Mouse (Mus musculus) G1E (cell line): ENCODE measurements around the gene Ebp. TPM values are rescaled to one million over a fixed set of nuclear protein-coding genes. Genes with fewer than 3 reads are reported as not detected.

Experiments
- ATAC-seq: 2 replicates; pipeline ENCODE4 v1.8.0; 2016; ENCODE audit warnings: mild to moderate bottlenecking; ENCODE audit not compliant: insufficient number of reproducible peaks, poor library complexity, low FRiP score, severe bottlenecking; ENCODE audit errors: extremely low read depth
- DNase-seq: peaks from one replicate; pipeline ENCODE4 v3.0.0; 2012; ENCODE audit warnings: low spot score
- H3K27me3 ChIP-seq: 2 replicates; pipeline ENCODE4 v1.6.1; 2012; ENCODE audit warnings: mild to moderate bottlenecking, low read length, inconsistent platforms; ENCODE audit not compliant: insufficient read depth
- H3K36me3 ChIP-seq: replicated peaks from 2 replicates; pipeline ENCODE3; 2012; ENCODE audit warnings: mild to moderate bottlenecking, inconsistent platforms
- H3K4me1 ChIP-seq: 2 replicates; pipeline ENCODE4 v1.6.1; 2012; ENCODE audit warnings: low read depth, low read length, inconsistent platforms, mixed read lengths; ENCODE audit not compliant: insufficient read depth
- H3K4me3 ChIP-seq: 2 replicates; pipeline ENCODE4 v1.5.1; 2012; ENCODE audit warnings: low read depth, mild to moderate bottlenecking, inconsistent platforms, low read length, moderate library complexity, mixed read lengths
- H3K9me3 ChIP-seq: replicated peaks from 2 replicates; pipeline ENCODE4 v1.6.1; 2012; ENCODE audit warnings: inconsistent platforms
- CTCF ChIP-seq: IDR thresholded peaks from 2 replicates; pipeline ENCODE4 v1.5.1; 2012; ENCODE audit warnings: low read depth, low read length, inconsistent platforms, mixed read lengths
- GATA1 ChIP-seq: IDR thresholded peaks from 2 replicates; pipeline ENCODE4 v1.6.1; 2012; ENCODE audit warnings: borderline replicate concordance, low read length, inconsistent platforms, mixed read lengths
- GATA2 ChIP-seq: IDR thresholded peaks from 2 replicates; pipeline ENCODE4 v1.6.1; 2012; ENCODE audit warnings: low read depth, low read length, inconsistent platforms, borderline replicate concordance
- POLR2AphosphoS5 ChIP-seq: IDR thresholded peaks from 2 replicates; pipeline ENCODE4 v1.6.1; 2012; ENCODE audit warnings: low read depth, low read length, inconsistent platforms; ENCODE audit not compliant: insufficient replicate concordance
- TAL1 ChIP-seq: conservative IDR thresholded peaks from 2 replicates; pipeline ENCODE4 v1.6.1; 2012; ENCODE audit warnings: low read depth, low read length, inconsistent platforms, mixed read lengths
- polyA plus RNA-seq: library from polyadenylated mRNA; stranded (reverse); fragments of >175 nt; gene quantifications from 2 replicates; pipeline ENCODE4 v1.2.3, GENCODE M21; 2012
- total RNA-seq, 2 experiments: library from RNA; stranded (forward) in 1 of 2; stranded (reverse) in 1 of 2; fragments of 200-1000 nt in 1 of 2; fragments of >200 nt in 1 of 2; fragmentation: Nextera tagmentation in 1 of 2; gene quantifications; 2 replicates each; pipeline ENCODE4 v1.2.3; 2014 to 2017

Gene Ebp
- total RNA-seq (2014; fragmentation: Nextera tagmentation) = 11.1 and 17.1 TPM in 2 replicates
- total RNA-seq (2017) = 52.7 and 84.7 TPM in 2 replicates
- polyA plus RNA-seq = 2.2 and 2.3 TPM in 2 replicates

GRCm38 (mm10) chrX:8193419-8193723 lies at the start of gene Ebp:
TSS of gene Ebp (minus strand) at chrX:8193512.
- ATAC-seq (no peak), DNase-seq (peak; percentile 19)
- Histone ChIP-seq H3K36me3 (peaks cover 6% of the 10 kb centered on the region), H3K4me3 (peak within 1 kb of the TSS; percentile 81), H3K4me1 (peaks cover 34% of the 10 kb centered on the region), H3K27me3 (no peaks in the 10 kb centered on the region), H3K9me3 (no peaks in the 10 kb centered on the region)
- TF ChIP-seq GATA1 = no peak
- TF ChIP-seq TAL1 = no peak
- TF ChIP-seq POLR2AphosphoS5 = no peak
- no peak for TF ChIP-seq GATA2
- TF ChIP-seq CTCF = no peak

GRCm38 (mm10) chrX:8238804-8239395 lies 45.6 kb upstream of the Ebp start:
- DNase-seq = no peak
- Histone ChIP-seq H3K4me3 (no peak overlapping the region), H3K27me3 (no peaks in the 10 kb centered on the region), H3K4me1 (peaks cover 8% of the 10 kb centered on the region; the same call in 1 of the 2 replicates), H3K36me3 (peaks cover 36% of the 10 kb centered on the region), H3K9me3 (no peaks in the 10 kb centered on the region)
- TF ChIP-seq CTCF (no peak), POLR2AphosphoS5 (no peak), GATA2 (no peak), TAL1 (no peak), GATA1 (no peak)
- no peak for ATAC-seq

- Histone ChIP-seq H3K4me3 (no peak overlapping the region), H3K27me3 (no peaks in the 10 kb centered on the region), H3K9me3 (no peaks in the 10 kb centered on the region), H3K36me3 (peaks cover 24% of the 10 kb centered on the region), H3K4me1 (peaks cover 13% of the 10 kb centered on the region; the same call in 1 of the 2 replicates)
- TF ChIP-seq GATA1 (no peak), CTCF (no peak), TAL1 (no peak), POLR2AphosphoS5 (no peak), GATA2 (no peak)
- no peak for DNase-seq
- no peak for ATAC-seq
Observed at GRCm38 (mm10) chrX:8236704-8237103, 43.4 kb upstream of the Ebp start.

- no peak for TF ChIP-seq GATA1
- TF ChIP-seq GATA2 = no peak
- peaks cover 15% of the 10 kb centered on the region; the same call in 1 of the 2 replicates for H3K4me1 ChIP-seq
- ATAC-seq (no peak), DNase-seq (no peak)
- H3K4me3 ChIP-seq = no peak overlapping the region
- H3K9me3 ChIP-seq = no peaks in the 10 kb centered on the region
- H3K36me3 ChIP-seq = peaks cover under 1% of the 10 kb centered on the region
- no peaks in the 10 kb centered on the region for H3K27me3 ChIP-seq
Observed at GRCm38 (mm10) chrX:8233602-8234001, 40.3 kb upstream of the Ebp start.

- H3K4me3 ChIP-seq = no peak overlapping the region
- ATAC-seq (no peak), DNase-seq (no peak)
- no peaks in the 10 kb centered on the region; the same call in 1 of the 2 replicates for H3K27me3 ChIP-seq
- no peaks in the 10 kb centered on the region for H3K36me3 ChIP-seq
- H3K9me3 ChIP-seq = no peaks in the 10 kb centered on the region
- H3K4me1 ChIP-seq = peaks cover 7% of the 10 kb centered on the region; the same call in 1 of the 2 replicates
- TF ChIP-seq CTCF (no peak), POLR2AphosphoS5 (no peak), GATA2 (no peak), GATA1 (no peak), TAL1 (no peak)
Observed at GRCm38 (mm10) chrX:8230272-8230671, 37.0 kb upstream of the Ebp start.

GRCm38 (mm10) chrX:8223473-8223872 lies 30.2 kb upstream of the Ebp start:
- peaks cover 10% of the 10 kb centered on the region for H3K27me3 ChIP-seq
- no peaks in the 10 kb centered on the region for H3K36me3 ChIP-seq
- DNase-seq (peak; percentile 20), ATAC-seq (peak; percentile 75)
- H3K4me3 ChIP-seq = no peak overlapping the region
- H3K9me3 ChIP-seq = no peaks in the 10 kb centered on the region
- peaks cover 50% of the 10 kb centered on the region for H3K4me1 ChIP-seq
- TF ChIP-seq GATA1 = no peak
- TF ChIP-seq POLR2AphosphoS5 = no peak
- TF ChIP-seq CTCF = no peak
- TF ChIP-seq TAL1 = peak; percentile 87
- TF ChIP-seq GATA2 = no peak
